Mouse (Mus musculus) kidney, adult 2 months (tissue): ENCODE measurements around the gene Pgm1.

Source experiments
- CTCF ChIP-seq: fragments of 200-500 bp; conservative IDR thresholded peaks from 2 replicates; pipeline ENCODE4 v1.5.1; 2011; ENCODE audit warnings: low read depth, mild to moderate bottlenecking, control low read depth, low read length, moderate library complexity, mixed read lengths; ENCODE audit not compliant: insufficient read depth, insufficient read length
- POLR2A ChIP-seq: fragments of 200-500 bp; IDR thresholded peaks from one replicate; pipeline ENCODE4 v1.6.1; 2011; ENCODE audit warnings: low read depth, low read length, control low read depth

- TF ChIP-seq CTCF (no peak), POLR2A (no peak)
Observed at GRCm38 (mm10) chr4:99969328-99969727, 40.1 kb downstream of the Pgm1 start.
